Mouse (Mus musculus) CD4-positive, CD25-positive, alpha-beta regulatory T cell, adult 2 months (primary cell): ENCODE results near the gene Zfp319.
A peak's percentile ranks its signal among the peaks of the same experiment; 100 is the strongest.
"Not testable (repeated sequence)": the region's sequence is repeated elsewhere in the genome, so short reads cannot be mapped to it uniquely, and the experiment has no call there.

ENCODE experiments used
- DNase-seq: peaks from one replicate; pipeline ENCODE4 v3.0.0-alpha.2; 2012; ENCODE audit warnings: low read depth, low spot score

Gene Zfp319

DNA sequence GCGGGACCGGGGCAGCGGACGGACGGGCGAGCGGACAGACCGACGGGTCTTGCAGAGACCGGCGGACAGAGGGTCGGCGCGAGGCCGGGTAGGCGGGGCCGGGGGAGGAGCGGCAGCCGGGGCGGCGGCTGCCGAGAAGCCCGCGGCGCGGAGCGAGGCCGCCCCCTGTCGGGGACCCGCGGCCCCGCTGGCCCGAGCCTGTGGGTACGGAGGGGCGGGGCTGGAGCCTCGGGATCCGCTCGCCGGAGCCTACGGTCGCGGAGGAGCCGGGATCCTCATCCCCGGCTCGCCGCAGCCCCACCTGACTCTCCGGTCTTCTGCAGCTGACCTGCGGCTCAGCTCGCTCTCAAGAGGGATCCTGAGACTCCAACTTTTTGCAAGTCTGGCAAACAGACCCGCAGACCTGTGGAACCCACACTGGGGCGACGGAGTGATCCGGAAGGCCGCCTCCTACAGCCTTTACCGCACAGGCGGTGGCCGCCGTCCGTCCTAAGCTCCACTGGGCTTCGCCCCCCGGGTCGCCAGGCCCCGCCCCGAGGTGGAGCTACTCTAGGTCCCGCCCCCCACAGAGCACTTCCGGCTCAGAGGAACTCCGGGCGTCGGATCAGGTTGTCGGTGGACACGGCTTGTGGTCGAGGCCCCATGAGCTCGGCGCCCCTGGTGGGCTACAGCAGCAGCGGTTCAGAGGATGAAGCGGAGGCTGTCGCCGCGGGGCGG lies at the start of gene Zfp319, which contains the start of gene Usb1:
Gene Zfp319 (minus strand): TSS at position 231 of the 717 bp plus-strand sequence.
Gene Usb1 (plus strand): TSS at position 565 of the 717 bp plus-strand sequence.
- DNase-seq: peak; percentile 95

GRCm38 (mm10) chr8:95380953-95381352 lies 49.2 kb upstream of the Zfp319 start:
- no peak for DNase-seq

GRCm38 (mm10) chr8:95378928-95379327 lies 47.2 kb upstream of the Zfp319 start:
- DNase-seq: not testable (repeated sequence)

- DNase-seq: no peak
Measured at GRCm38 (mm10) chr8:95377863-95378291, 46.1 kb upstream of the Zfp319 start.

- DNase-seq: no peak
Measured at GRCm38 (mm10) chr8:95377101-95377500, 45.4 kb upstream of the Zfp319 start.

DNA sequence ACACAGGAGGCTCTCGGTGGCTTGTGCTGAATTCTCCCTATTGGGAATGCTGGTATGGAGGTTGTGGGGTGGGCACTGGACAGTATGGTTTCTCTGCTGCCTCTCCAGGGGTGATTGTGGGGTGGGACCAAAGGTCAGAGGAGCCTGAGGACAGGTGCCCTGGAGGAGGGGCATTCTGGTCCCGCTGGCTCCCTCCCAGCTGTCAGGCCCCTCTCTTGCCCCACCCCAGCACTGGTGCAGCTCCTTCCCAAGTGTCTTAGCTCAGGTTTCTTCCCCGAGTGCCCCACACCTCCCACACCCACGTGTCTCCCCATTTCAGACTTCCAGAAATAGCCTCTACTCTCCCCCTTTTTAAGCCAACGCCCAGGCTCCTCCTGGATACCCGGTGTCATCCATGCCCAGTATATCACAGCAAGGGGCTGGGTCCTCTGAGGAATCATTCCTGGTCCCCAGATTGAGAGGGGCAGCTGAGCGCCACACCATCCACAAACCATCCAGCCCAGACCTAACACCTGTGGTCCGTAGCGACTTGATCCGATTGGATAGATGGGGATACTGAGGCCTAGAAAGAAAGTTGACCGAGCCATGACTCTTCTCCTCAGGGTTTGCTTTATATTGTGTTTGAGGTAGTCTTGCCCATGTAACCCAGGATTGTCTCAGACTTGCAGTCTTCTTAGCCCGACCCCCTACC lies 44.7 kb upstream of the Zfp319 start:
- no peak for DNase-seq

DNA sequence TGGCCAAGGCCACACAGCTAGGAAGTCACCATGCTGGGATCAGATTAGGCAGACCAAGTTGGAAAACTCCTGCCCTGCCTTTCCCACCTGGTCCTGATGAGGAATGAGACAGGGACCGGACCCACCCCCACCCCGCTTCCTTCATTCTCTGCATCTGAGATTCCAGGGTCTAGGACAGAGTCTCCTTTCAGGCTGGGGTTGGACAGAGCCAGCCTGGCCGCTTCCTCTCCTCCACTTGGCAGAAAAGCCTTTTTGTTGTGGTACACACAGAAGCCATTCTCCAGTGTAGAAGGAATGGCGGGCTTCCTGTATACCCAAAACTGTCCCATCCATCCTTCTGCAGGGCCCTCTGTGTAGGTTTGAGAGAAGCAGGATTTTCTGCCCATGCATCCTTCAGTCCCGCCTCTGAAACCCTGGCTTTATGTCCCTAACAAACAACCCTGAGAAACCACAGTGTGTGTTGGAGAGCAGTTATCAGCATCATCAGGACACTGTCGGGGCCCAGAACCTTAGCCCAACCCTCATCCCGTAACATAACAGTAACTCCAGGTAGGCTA lies 43.7 kb upstream of the Zfp319 start:
- no peak for DNase-seq

DNA sequence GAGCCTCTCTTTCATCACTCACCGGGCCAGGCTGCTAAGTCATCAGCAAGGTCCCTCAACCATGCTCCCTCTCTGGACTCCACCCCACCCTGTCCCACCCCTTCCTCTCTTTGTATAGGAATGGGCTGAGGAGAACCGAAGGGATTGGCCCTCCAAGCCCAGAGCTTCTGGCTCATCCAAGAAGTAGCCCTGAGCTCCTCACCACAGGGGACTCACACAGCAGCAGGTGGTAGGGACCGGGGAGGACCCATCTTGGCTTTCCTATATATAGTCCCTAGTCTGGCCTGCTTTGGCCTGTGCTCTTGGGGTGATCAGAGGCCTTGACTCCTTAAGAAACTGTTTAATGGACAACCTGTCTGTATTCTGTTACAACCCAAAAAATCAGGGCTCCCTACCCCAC lies 42.7 kb upstream of the Zfp319 start:
- no peak for DNase-seq

- no peak for DNase-seq
Measured at GRCm38 (mm10) chr8:95373389-95374002, 41.7 kb upstream of the Zfp319 start.

- DNase-seq: peak; percentile 84
Measured at GRCm38 (mm10) chr8:95369581-95370326, 38.0 kb upstream of the Zfp319 start.

GRCm38 (mm10) chr8:95363849-95364248 lies 32.1 kb upstream of the Zfp319 start:
- no peak for DNase-seq

GRCm38 (mm10) chr8:95362272-95362671 lies 30.5 kb upstream of the Zfp319 start:
- DNase-seq: no peak

DNA sequence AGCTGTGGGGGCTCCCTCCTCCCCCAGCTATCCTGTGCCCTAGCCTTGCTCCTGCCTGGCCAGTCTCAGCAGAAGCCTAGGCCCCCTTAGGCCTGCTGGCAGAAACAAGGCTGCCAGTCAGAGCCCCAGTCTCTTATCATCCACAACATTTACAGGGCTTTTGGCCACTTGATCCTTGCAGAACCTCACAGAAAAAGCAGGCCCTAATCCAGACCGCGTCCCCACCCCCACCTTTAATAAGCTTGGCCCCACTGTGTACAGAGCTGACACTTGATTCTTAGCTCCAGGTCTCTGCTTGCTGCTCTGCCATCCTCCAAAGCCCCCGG lies 29.2 kb upstream of the Zfp319 start:
- DNase-seq: no peak

GRCm38 (mm10) chr8:95360181-95361015 lies 28.6 kb upstream of the Zfp319 start:
- no peak for DNase-seq

DNA sequence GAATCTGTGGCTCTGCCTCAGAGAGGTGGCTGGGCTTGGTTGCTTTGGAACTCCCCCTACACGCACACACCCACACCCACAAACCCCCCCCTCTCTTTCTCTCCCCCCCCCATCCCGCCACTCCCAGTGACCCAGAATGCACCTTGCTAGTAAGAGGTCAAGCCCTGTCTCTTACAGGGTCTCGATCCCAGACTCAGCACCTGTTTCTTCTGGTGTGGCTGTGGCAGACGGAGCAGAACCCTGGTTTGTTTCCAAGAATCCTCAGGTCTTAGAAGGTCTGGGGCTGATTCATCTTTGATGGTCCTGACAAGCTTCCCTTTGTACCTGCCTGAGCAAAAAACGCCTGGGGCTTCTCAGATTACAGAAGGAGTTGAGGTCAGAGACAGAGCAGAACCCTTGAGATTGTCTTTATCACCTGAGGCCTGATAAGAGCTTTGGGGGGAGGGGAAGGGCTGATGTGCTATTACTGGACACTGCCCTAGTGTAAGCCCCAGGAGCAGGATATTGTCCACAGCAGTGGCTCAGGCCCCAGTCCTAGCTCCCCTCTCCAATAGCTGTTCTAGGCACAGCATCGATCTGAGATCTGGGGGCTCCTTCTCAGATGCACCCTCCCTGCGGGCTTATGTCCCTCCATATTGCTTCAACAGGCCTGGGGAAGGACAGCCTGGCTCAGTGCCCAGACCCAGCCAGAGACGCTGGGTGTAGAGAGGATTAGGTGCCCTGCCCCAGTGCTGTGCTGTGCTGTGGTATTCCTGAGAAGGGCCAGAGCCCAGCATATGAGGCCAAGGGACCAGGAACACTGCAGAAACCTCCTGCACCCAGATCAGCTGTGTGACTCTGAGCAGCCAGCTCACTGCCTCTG lies 27.0 kb upstream of the Zfp319 start:
- no peak for DNase-seq

DNA sequence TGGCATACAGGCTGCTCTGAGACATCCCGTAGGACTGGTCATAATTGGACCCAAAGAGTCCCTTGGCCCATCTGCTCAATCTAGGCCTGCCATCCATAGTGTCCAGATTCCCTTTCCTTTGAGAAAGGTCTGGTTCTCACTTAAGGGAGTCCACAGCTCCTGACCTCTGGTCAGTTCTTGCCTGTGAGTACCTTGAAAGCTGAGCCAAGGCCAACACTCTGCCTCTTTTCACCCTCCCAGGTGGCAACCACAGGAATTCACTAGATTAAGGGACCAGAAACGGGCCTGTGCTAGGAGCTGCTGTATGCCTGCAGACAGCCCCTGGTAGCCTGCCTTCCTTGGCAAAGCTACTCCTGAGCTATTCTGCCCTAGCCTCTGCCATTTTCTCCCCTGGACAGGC lies 22.9 kb upstream of the Zfp319 start:
- no peak for DNase-seq

- DNase-seq: no peak
Measured at GRCm38 (mm10) chr8:95352871-95353866, 21.4 kb upstream of the Zfp319 start.

GRCm38 (mm10) chr8:95352151-95352870 lies 20.6 kb upstream of the Zfp319 start, which contains the start of gene Mmp15:
Gene Mmp15 (plus strand): TSS chr8:95352268.
- no peak for DNase-seq
